Mouse (Mus musculus) megakaryocyte, embryonic 14.5 days (primary cell): ENCODE data around the gene Gsto2. TPM values are rescaled to one million over a fixed set of nuclear protein-coding genes. Genes with fewer than 3 reads are reported as not detected.

Experiments used
- H3K27me3 ChIP-seq: replicated peaks from 2 replicates; pipeline ENCODE3; 2012; ENCODE audit warnings: inconsistent platforms
- H3K36me3 ChIP-seq: replicated peaks from 2 replicates; pipeline ENCODE3; 2012; ENCODE audit warnings: low read length, inconsistent platforms, mixed read lengths
- H3K4me1 ChIP-seq: 2 replicates; pipeline ENCODE4 v1.6.1; 2012; ENCODE audit warnings: inconsistent platforms
- H3K4me3 ChIP-seq: replicated peaks from 2 replicates; pipeline ENCODE3; 2012; ENCODE audit warnings: moderate library complexity, mild to moderate bottlenecking, inconsistent platforms
- H3K9me3 ChIP-seq: 2 replicates; pipeline ENCODE4 v1.6.1; 2012; ENCODE audit warnings: inconsistent platforms
- FLI1 ChIP-seq: IDR thresholded peaks from 2 replicates; pipeline ENCODE4 v1.6.1; 2012; ENCODE audit warnings: low read length, inconsistent platforms, mixed read lengths
- GATA1 ChIP-seq: IDR thresholded peaks from 3 replicates; pipeline ENCODE4 v1.6.1; 2012; ENCODE audit warnings: mixed read lengths, low read length, inconsistent platforms, borderline replicate concordance
- polyA plus RNA-seq: library from polyadenylated mRNA; stranded (reverse); fragments of >175 nt; gene quantifications from 2 replicates; pipeline ENCODE4 v1.2.3, GENCODE M21; 2012; ENCODE audit warnings: low replicate concordance; ENCODE audit not compliant: insufficient read depth

Gene Gsto2
- polyA plus RNA-seq, 1 experiment = not detected

DNA sequence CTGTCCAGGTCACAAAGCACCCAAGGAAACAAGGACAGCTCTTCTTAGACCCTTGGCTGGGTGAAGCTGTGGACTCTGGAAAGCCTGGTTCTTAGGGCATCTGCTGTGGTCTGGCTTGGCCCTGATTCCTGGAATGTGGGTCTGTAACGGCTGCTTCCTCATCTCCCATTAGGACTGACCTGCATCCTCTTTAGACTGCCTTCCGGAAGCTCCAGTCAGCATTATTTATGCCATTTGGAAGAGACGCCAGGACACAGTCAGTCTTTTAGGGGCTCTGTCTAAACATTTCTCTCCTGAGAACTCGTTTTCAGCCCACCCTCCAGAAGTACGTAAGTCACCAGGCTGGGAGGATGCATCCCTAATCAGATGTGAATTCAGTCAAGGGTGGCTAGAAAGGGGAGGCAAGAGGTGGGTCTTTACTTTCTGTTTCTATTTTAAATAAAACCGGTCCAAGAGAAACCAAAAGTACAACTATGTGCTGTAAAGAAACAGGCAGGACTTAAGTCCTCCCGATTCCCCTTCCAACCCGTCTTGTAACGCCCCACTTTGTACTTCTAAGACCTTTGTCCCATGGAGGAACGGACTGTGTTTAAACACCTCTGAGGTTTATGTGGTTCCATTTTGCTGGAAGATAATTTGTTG, 25.3 kb downstream of the Gsto2 start:
- Histone ChIP-seq H3K4me3 (peak overlapping the region; percentile 86), H3K9me3 (no peaks in the 10 kb centered on the region), H3K4me1 (peaks cover 44% of the 10 kb centered on the region), H3K36me3 (peaks cover 29% of the 10 kb centered on the region), H3K27me3 (no peaks in the 10 kb centered on the region)
- TF ChIP-seq GATA1 (no peak), FLI1 (no peak)

DNA sequence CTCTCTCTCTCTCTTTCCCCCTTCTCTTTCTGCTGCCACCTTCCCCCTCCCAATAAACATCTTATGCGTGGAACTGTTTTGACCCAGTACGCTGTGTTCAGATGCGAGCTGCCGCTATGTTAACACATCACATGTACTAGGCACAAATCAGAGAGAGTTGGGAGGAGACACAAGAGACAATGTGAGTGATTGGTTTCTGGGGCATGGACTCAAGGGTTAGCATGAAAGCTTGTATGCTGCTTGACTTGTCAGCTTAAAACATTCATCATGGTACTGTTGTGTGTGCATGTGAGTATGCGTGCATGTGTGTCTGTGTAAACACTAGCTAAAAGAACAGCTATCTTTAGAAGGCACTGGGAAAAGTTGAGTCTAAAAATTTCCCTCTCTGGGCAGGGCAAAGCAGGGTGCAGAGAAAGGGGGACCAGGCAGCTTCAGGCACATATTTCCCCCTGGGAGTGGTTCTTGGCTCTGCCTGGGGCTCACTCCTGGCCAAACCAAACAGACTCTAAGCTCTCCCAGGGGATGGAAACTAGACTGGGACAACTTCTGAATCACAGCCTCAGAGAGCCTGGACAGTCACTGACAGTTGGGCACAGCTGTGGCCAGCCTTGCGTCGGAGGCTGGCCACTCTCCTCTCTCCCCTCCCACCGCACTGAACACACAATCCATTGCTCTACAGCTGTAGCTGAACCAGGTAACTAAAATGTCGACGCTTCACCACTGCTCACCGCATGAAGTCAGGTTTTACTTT, 26.4 kb downstream of the Gsto2 start:
- no peaks in the 10 kb centered on the region for H3K9me3 ChIP-seq
- H3K4me3 ChIP-seq = no peak overlapping the region
- TF ChIP-seq GATA1 (no peak), FLI1 (no peak)
- H3K36me3 ChIP-seq = peaks cover 41% of the 10 kb centered on the region
- peaks cover 39% of the 10 kb centered on the region for H3K4me1 ChIP-seq
- no peaks in the 10 kb centered on the region for H3K27me3 ChIP-seq

DNA sequence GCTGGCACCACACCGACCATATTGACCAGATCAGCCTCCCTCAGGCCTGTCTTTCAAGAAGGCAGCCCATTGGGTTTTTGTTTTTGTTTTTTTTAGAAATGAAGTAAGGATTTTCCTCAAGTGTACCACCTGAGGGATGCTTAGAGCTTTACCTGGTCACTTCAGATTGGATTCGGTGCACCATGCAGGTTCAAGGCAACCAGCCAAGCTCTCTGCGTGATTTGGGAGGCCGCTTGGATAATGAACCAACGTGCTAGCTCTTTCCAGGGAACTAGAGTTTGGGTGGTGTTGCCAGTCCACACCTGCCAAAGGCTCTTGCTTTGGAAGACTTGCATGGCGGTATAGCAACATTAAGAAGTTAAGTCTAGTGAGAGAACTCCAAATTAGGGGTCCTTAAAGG, 27.8 kb downstream of the Gsto2 start:
- peaks cover 54% of the 10 kb centered on the region for H3K36me3 ChIP-seq
- no peaks in the 10 kb centered on the region for H3K9me3 ChIP-seq
- TF ChIP-seq FLI1 (no peak), GATA1 (no peak)

DNA sequence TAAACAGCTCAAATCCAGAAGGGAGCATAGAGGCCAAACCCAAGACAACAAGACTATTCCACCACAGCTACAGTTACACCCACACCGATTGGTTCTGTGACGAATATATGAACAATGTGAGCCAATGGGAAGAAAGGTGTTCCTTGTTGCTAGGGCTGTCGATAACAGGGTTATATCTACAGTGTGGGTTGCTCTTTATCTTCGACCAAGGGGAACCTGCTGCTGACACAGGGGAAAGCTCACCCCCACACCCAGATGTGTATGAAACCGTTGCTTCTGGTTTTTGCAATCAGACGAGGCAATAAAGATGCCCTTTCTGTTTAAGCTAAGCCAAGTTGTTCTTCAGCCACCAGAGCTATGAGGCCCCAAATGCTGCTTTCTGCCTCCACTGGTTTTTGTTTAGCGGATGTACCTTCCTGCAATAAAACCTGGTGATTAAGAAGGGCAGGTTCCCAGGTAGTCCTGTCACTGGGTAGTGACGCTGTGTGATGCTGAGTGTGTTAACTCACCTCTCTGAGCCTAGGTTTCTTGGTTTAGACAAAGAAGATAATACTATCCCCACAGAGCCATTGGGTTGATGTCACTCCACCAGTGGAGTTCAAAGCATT, 33.2 kb downstream of the Gsto2 start:
- no peaks in the 10 kb centered on the region for H3K27me3 ChIP-seq
- H3K36me3 ChIP-seq = peaks cover 78% of the 10 kb centered on the region
- peaks cover 46% of the 10 kb centered on the region for H3K4me1 ChIP-seq

More for the DNA sequence above, 27.8 kb downstream of the Gsto2 start:
- peaks cover 28% of the 10 kb centered on the region for H3K4me1 ChIP-seq
- no peaks in the 10 kb centered on the region for H3K27me3 ChIP-seq
- H3K4me3 ChIP-seq = no peak overlapping the region

DNA sequence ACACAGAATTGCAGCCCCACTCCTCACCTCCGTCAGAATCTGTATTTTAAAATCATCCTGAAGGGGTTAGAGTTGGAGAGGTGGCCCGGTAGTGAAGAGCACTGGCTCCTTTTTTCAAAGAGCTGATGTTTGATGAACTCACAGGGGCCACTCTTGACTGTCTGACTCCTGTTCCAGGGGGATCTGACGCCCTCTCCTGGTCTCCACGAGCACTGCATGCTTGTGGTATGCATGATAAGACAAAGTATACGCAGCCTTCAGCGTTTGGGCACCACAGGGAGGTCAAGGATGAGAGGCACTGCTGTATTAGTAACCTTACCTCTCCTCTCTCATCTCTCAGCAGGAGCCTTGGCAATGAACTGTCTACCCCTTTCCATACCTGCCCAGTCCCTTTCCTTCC, 34.7 kb downstream of the Gsto2 start:
- Histone ChIP-seq H3K4me1 (peaks cover 57% of the 10 kb centered on the region), H3K27me3 (no peaks in the 10 kb centered on the region), H3K9me3 (no peaks in the 10 kb centered on the region), H3K36me3 (peaks cover 75% of the 10 kb centered on the region), H3K4me3 (no peak overlapping the region)
- TF ChIP-seq GATA1 (no peak), FLI1 (no peak)

More for the DNA sequence above, 33.2 kb downstream of the Gsto2 start:
- TF ChIP-seq GATA1 = no peak
- TF ChIP-seq FLI1 = no peak
- H3K4me3 ChIP-seq = no peak overlapping the region
- no peaks in the 10 kb centered on the region for H3K9me3 ChIP-seq

DNA sequence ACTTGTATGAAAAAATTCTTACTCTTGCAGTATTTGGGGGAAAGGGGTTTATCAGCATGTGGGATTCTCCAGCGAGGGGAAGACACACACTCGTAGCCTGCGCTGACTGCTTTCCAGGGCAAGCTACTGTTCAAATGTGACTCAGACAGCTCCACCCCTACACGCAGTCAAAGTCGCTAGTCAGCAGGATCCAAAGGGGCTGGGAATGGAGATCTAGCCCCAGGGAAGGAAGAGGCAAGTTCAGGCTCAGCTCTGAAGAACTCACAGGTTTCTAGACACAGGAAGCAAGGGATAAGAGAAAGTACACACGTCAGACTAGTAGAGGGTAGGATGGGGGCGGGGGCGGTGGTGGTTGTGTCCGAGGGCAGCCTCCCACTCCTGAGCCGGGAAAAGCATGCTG, 35.2 kb downstream of the Gsto2 start:
- H3K4me3 ChIP-seq = no peak overlapping the region
- H3K27me3 ChIP-seq = no peaks in the 10 kb centered on the region
- peaks cover 75% of the 10 kb centered on the region for H3K36me3 ChIP-seq
- peaks cover 63% of the 10 kb centered on the region for H3K4me1 ChIP-seq
- TF ChIP-seq GATA1 (no peak), FLI1 (no peak)
- H3K9me3 ChIP-seq = no peaks in the 10 kb centered on the region

DNA sequence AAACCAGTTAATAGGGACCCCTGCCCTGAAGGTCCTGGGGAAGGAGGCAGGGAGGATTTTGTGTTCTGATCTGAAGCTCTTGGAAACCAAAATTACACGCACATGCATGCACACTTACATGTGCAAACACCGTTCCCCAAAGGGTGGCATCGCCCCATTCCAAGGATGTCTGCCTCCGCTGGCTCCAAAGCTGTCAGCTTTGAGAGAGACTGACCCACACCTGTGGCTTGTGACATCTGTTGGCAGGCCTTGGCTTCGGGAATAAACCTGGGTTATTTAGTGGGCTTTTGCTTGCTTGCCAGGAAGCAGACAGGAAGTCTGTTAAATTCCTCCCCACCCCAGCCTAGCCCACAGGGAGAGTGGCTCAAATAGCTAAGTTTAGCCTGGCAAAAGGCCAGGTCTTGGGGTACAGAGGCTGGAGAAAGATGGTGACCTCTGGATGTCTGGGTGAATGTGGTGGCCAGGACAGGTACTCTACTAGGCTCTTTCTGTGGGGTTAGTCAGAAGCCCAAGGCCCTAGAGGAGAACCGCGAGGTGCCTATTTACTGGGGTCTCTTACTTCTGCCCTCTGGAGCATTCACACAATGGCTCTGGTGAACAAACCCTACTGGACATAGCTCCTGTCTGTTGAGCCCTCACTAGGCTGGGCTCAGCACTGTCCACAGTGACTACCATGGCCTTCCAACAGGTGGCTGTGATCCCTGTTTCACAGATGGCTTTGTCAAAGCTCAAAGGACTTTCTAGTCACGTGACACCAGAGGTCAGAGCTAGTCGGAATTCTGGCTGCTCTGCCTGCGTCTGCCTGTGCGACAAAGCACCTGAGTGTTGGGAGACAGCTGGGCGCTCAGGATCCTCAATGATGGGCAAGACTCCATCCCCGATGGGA, 37.2 kb downstream of the Gsto2 start:
- TF ChIP-seq FLI1 (no peak), GATA1 (no peak)
- Histone ChIP-seq H3K36me3 (peaks cover 64% of the 10 kb centered on the region), H3K27me3 (no peaks in the 10 kb centered on the region), H3K4me3 (no peak overlapping the region), H3K9me3 (no peaks in the 10 kb centered on the region), H3K4me1 (peaks cover 74% of the 10 kb centered on the region)

DNA sequence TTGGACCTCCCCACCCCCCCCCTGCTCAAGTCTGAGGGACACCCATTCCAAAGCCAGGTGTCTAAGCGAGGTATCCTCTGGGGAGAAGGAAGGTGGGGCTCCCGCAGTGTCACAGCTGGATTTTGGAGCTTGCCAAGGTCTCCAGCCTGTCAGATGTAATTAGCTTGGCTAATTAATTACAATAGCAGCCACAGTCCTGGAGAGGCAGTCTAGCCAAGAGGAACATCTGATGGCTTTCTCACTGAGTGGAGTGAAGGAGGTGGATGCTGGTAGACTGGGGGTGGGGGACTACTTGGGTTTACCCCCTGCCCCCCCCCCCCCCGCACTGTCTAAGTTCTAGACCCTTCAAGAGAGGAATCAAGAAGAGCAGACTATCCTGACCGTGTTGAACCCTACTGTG, 38.3 kb downstream of the Gsto2 start:
- no peaks in the 10 kb centered on the region for H3K27me3 ChIP-seq
- peaks cover 83% of the 10 kb centered on the region for H3K4me1 ChIP-seq
- peaks cover 59% of the 10 kb centered on the region for H3K36me3 ChIP-seq
- H3K4me3 ChIP-seq = no peak overlapping the region
- H3K9me3 ChIP-seq = no peaks in the 10 kb centered on the region
- TF ChIP-seq FLI1 = no peak
- no peak for TF ChIP-seq GATA1

DNA sequence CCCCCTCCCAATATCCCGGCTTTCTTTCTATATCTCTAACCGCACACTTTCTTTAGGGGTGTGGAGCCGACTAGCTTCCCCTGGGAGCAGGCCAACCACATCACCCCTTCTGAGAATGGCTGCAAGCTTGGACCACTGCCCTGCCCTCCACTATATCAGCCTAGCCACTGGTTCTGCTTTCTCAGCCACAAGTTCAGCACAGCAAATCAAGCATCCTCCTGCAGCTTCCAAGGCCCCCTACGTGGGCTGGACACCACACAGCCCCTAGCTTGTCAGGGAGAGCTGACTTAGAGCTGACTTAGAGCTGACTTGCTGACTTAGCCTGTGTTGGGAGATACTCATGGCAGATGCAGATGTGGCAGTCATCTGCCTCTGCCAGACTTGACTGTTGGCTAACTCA, 39.7 kb downstream of the Gsto2 start:
- TF ChIP-seq FLI1 (no peak), GATA1 (no peak)
- Histone ChIP-seq H3K9me3 (no peaks in the 10 kb centered on the region), H3K4me3 (peak overlapping the region; percentile 56)

More for the DNA sequence above, 39.7 kb downstream of the Gsto2 start:
- peaks cover 54% of the 10 kb centered on the region for H3K36me3 ChIP-seq
- H3K27me3 ChIP-seq = no peaks in the 10 kb centered on the region
- peaks cover 90% of the 10 kb centered on the region for H3K4me1 ChIP-seq
